ENCODE assay signal across 8 mouse cellular contexts in the genomic region with DNA sequence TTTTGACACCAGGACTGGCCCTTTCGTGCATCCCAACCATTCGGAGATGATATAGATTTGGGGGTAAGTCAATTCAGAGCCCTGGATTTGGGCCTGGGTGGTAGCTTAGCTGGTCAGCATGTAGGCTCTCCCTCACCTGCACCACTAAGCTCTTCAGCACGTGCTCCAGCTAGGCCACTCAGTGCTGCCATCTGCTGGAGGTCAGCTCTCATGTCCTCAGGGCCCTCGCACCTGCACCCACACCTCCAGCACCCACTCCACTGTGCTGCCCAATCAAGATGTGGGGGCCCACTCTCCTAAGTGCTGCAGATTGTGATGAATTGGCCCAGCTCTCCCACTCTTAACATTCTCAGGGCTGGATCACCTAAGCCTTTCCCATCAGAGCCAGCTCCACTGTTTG. TPM values are rescaled to one million over a fixed set of nuclear protein-coding genes. Genes with fewer than 3 reads are reported as not detected.
DNase-seq lines count a peak whose midpoint lies in the region; ATAC-seq and TF ChIP-seq lines count a peak whose summit lies in the region.

No protein-coding gene starts in this region.

- H3K4me1 ChIP-seq in forebrain, embryonic 14.5 days (ENCODE audit: control insufficient read depth, insufficient read depth, low read length) = no peaks in the 10 kb centered on the region
- H3K4me1 ChIP-seq in intestine, embryonic 15.5 days (replicated peaks) = no peaks in the 10 kb centered on the region
- no peaks in the 10 kb centered on the region for H3K4me1 ChIP-seq in liver, embryonic 15.5 days (replicated peaks)
- H3K4me1 ChIP-seq in olfactory bulb, adult 2 months (ENCODE audit: control insufficient read depth, insufficient read depth, low read length) = no peaks in the 10 kb centered on the region

- WGBS in forebrain, embryonic 14.5 days = 73% methylated on average over 4 of the region's 4 CpGs
- WGBS in intestine, embryonic 15.5 days = 67% methylated on average over 4 of the region's 4 CpGs
- WGBS in liver, embryonic 15.5 days (ENCODE audit: insufficient replicate concordance) = 46% methylated on average over 4 of the region's 4 CpGs
- 72% methylated on average over 4 of the region's 4 CpGs for WGBS in olfactory bulb, adult 2 months

- no peaks in the 10 kb centered on the region for H3K27me3 ChIP-seq in forebrain, embryonic 14.5 days (replicated peaks; ENCODE audit: control insufficient read depth, insufficient read depth, low read length)
- H3K27me3 ChIP-seq in intestine, embryonic 15.5 days (replicated peaks) = no peaks in the 10 kb centered on the region
- H3K27me3 ChIP-seq in liver, embryonic 15.5 days = no peaks in the 10 kb centered on the region

- H3K27ac ChIP-seq in forebrain, embryonic 14.5 days (ENCODE audit: low read depth, low read length) = no peak overlapping the region
- no peak overlapping the region for H3K27ac ChIP-seq in intestine, embryonic 15.5 days
- H3K27ac ChIP-seq in liver, embryonic 15.5 days (replicated peaks) = no peak overlapping the region
- H3K27ac ChIP-seq in olfactory bulb, adult 2 months (ENCODE audit: insufficient read depth, low read depth, low read length) = no peak overlapping the region

- no peak overlapping the region for H3K4me2 ChIP-seq in forebrain, embryonic 14.5 days (ENCODE audit: low read length)
- H3K4me2 ChIP-seq in intestine, embryonic 15.5 days (replicated peaks) = no peak overlapping the region
- H3K4me2 ChIP-seq in liver, embryonic 15.5 days = no peak overlapping the region

- peak; percentile 42 for ATAC-seq in forebrain, embryonic 14.5 days
- ATAC-seq in intestine, embryonic 15.5 days = peak; percentile 74
- ATAC-seq in liver, embryonic 15.5 days (ENCODE audit: insufficient read depth) = 0 out of 2 replicates have a peak, but pooled peaks have one; percentile 47
- ATAC-seq in erythroblast, adult 5-6 weeks (replicated peaks; ENCODE audit: low FRiP score, poor library complexity, severe bottlenecking) = no peak; the same call in 1 of the 2 replicates

- no peaks in the 10 kb centered on the region for H3K36me3 ChIP-seq in forebrain, embryonic 14.5 days (ENCODE audit: control insufficient read depth, insufficient read depth, low read length)
- H3K36me3 ChIP-seq in intestine, embryonic 15.5 days = no peaks in the 10 kb centered on the region
- no peaks in the 10 kb centered on the region for H3K36me3 ChIP-seq in liver, embryonic 15.5 days (replicated peaks)

- no peak overlapping the region for H3K4me3 ChIP-seq in forebrain, embryonic 14.5 days (ENCODE audit: low read depth, low read length)
- no peak overlapping the region for H3K4me3 ChIP-seq in intestine, embryonic 15.5 days (replicated peaks)
- no peak overlapping the region for H3K4me3 ChIP-seq in liver, embryonic 15.5 days (replicated peaks)
- H3K4me3 ChIP-seq in olfactory bulb, adult 2 months (ENCODE audit: insufficient read depth, low read depth, low read length) = no peak overlapping the region

- peak; percentile 55; the same call in 1 of the 2 replicates for TF ChIP-seq CTCF in olfactory bulb, adult 2 months (IDR thresholded peaks at IDR 0.05; ENCODE audit: insufficient read depth, low read depth, low read length)

- TF ChIP-seq POLR2A in olfactory bulb, adult 2 months (IDR thresholded peaks at IDR 0.05; ENCODE audit: insufficient read depth, low read depth, low read length) = no peak

- peak; percentile 56 for DNase-seq in urinary bladder, postnatal 14 days (ENCODE audit: low spot score)
- DNase-seq in urinary bladder, postnatal 10 days (ENCODE audit: low spot score) = no peak
- peak; percentile 22 for DNase-seq in c-Kit-positive CD71-negative TER-119-negative erythroid progenitor cells, embryonic 14.5 days (ENCODE audit: low read depth)
- DNase-seq in forebrain, embryonic 14.5 days (ENCODE audit: low spot score) = peak; percentile 6

- H3K9me3 ChIP-seq in forebrain, embryonic 14.5 days (replicated peaks; ENCODE audit: control insufficient read depth, low read length) = no peaks in the 10 kb centered on the region
- H3K9me3 ChIP-seq in intestine, embryonic 15.5 days = no peaks in the 10 kb centered on the region
- no peaks in the 10 kb centered on the region for H3K9me3 ChIP-seq in liver, embryonic 15.5 days (replicated peaks)

- no peak overlapping the region for H3K9ac ChIP-seq in forebrain, embryonic 14.5 days (ENCODE audit: low read length)
- no peak overlapping the region for H3K9ac ChIP-seq in intestine, embryonic 15.5 days
- no peak overlapping the region for H3K9ac ChIP-seq in liver, embryonic 15.5 days

RNA-seq across cellular contexts. Expression of gene Pfkp, which starts 41.4 kb away (rescaled TPM):
- polyA plus RNA-seq in forebrain, embryonic 14.5 days (2014; fragmentation: Nextera tagmentation; extraction: Ambion mirVana) = 66.2 and 114 TPM in 2 replicates
- polyA plus RNA-seq in intestine, embryonic 15.5 days (2015; fragmentation: Nextera tagmentation; extraction: Ambion mirVana) = 98.5 and 102 TPM in 2 replicates
- 5.0 and 6.4 TPM in 2 replicates for polyA plus RNA-seq in liver, embryonic 15.5 days (2015; fragmentation: Nextera tagmentation; extraction: Ambion mirVana)
- 150 and 420 TPM in 2 replicates for polyA plus RNA-seq in olfactory bulb, adult 2 months (2012; ENCODE audit: insufficient read depth, insufficient read length, low replicate concordance, missing spikeins)
- total RNA-seq in erythroblast, adult 5-6 weeks (2015; ENCODE audit: low replicate concordance) = 6.7 and 25.1 TPM in 2 replicates
- 13.7 and 21.3 TPM in 2 replicates for total RNA-seq in erythroblast, adult 5-6 weeks (2017; ENCODE audit: low replicate concordance)
